Mouse (Mus musculus): ENCODE measurements at regions not wholly inside any gene's neighbourhood (a gene's known extent, or its start where the extent isn't known, plus 50 kb on each side); places are given as distances from the start of the nearest gene placed in this dataset.

GRCm38 (mm10) chr3:115766153-115766552, 51.3 kb upstream of the S1pr1 start:
- TF ChIP-seq TAL1 (IDR thresholded peaks at IDR 0.05; ENCODE audit: low read length) (no peak), GATA1 (IDR thresholded peaks at IDR 0.05; ENCODE audit: low read length) (no peak)
- Histone ChIP-seq H3K4me3 (replicated peaks) (no peak overlapping the region), H3K4me1 (ENCODE audit: control insufficient read depth) (no peaks in the 10 kb centered on the region), H3K36me3 (ENCODE audit: control insufficient read depth) (no peaks in the 10 kb centered on the region), H3K9me3 (ENCODE audit: control insufficient read depth, low read length) (no peaks in the 10 kb centered on the region), H3K27me3 (ENCODE audit: control insufficient read depth) (no peaks in the 10 kb centered on the region)

GRCm38 (mm10) chr3:115768290-115768689, 53.4 kb upstream of the S1pr1 start:
- TF ChIP-seq GATA1 (IDR thresholded peaks at IDR 0.05; ENCODE audit: low read length) (no peak), TAL1 (IDR thresholded peaks at IDR 0.05; ENCODE audit: low read length) (no peak)
- Histone ChIP-seq H3K4me3 (replicated peaks) (no peak overlapping the region), H3K36me3 (ENCODE audit: control insufficient read depth) (no peaks in the 10 kb centered on the region), H3K9me3 (ENCODE audit: control insufficient read depth, low read length) (no peaks in the 10 kb centered on the region), H3K27me3 (ENCODE audit: control insufficient read depth) (no peaks in the 10 kb centered on the region), H3K4me1 (ENCODE audit: control insufficient read depth) (no peaks in the 10 kb centered on the region)

- no peak for TF ChIP-seq GATA1 (IDR thresholded peaks at IDR 0.05; ENCODE audit: low read length)
- TF ChIP-seq TAL1 (IDR thresholded peaks at IDR 0.05; ENCODE audit: low read length): no peak
- H3K36me3 ChIP-seq (ENCODE audit: control insufficient read depth): no peaks in the 10 kb centered on the region
- no peaks in the 10 kb centered on the region for H3K9me3 ChIP-seq (ENCODE audit: control insufficient read depth, low read length)
- H3K4me1 ChIP-seq (ENCODE audit: control insufficient read depth): no peaks in the 10 kb centered on the region
- H3K27me3 ChIP-seq (ENCODE audit: control insufficient read depth): no peaks in the 10 kb centered on the region
- H3K4me3 ChIP-seq (replicated peaks): no peak overlapping the region
These were observed 54.1 kb upstream of the S1pr1 start for GRCm38 (mm10) chr3:115768761-115769530.

- Histone ChIP-seq H3K36me3 (ENCODE audit: control insufficient read depth) (no peaks in the 10 kb centered on the region), H3K27me3 (ENCODE audit: control insufficient read depth) (no peaks in the 10 kb centered on the region), H3K4me1 (ENCODE audit: control insufficient read depth) (no peaks in the 10 kb centered on the region), H3K9me3 (ENCODE audit: control insufficient read depth, low read length) (no peaks in the 10 kb centered on the region), H3K4me3 (replicated peaks) (no peak overlapping the region)
- TF ChIP-seq TAL1 (IDR thresholded peaks at IDR 0.05; ENCODE audit: low read length): no peak
- TF ChIP-seq GATA1 (IDR thresholded peaks at IDR 0.05; ENCODE audit: low read length): no peak
These were observed 57.8 kb upstream of the S1pr1 start for GRCm38 (mm10) chr3:115772676-115773075.

GRCm38 (mm10) chr3:115774321-115774720, 59.4 kb upstream of the S1pr1 start:
- TF ChIP-seq GATA1 (IDR thresholded peaks at IDR 0.05; ENCODE audit: low read length) (no peak), TAL1 (IDR thresholded peaks at IDR 0.05; ENCODE audit: low read length) (no peak)
- Histone ChIP-seq H3K4me1 (ENCODE audit: control insufficient read depth) (no peaks in the 10 kb centered on the region), H3K36me3 (ENCODE audit: control insufficient read depth) (no peaks in the 10 kb centered on the region), H3K9me3 (ENCODE audit: control insufficient read depth, low read length) (no peaks in the 10 kb centered on the region), H3K4me3 (replicated peaks) (no peak overlapping the region), H3K27me3 (ENCODE audit: control insufficient read depth) (no peaks in the 10 kb centered on the region)

GRCm38 (mm10) chr3:115774723-115775122, 59.9 kb upstream of the S1pr1 start:
- H3K9me3 ChIP-seq (ENCODE audit: control insufficient read depth, low read length): no peaks in the 10 kb centered on the region
- H3K4me3 ChIP-seq (replicated peaks): no peak overlapping the region
- TF ChIP-seq GATA1 (IDR thresholded peaks at IDR 0.05; ENCODE audit: low read length) (no peak), TAL1 (IDR thresholded peaks at IDR 0.05; ENCODE audit: low read length) (no peak)
- H3K4me1 ChIP-seq (ENCODE audit: control insufficient read depth): no peaks in the 10 kb centered on the region
- no peaks in the 10 kb centered on the region for H3K36me3 ChIP-seq (ENCODE audit: control insufficient read depth)
- no peaks in the 10 kb centered on the region for H3K27me3 ChIP-seq (ENCODE audit: control insufficient read depth)

- H3K9me3 ChIP-seq (ENCODE audit: control insufficient read depth, low read length): no peaks in the 10 kb centered on the region
- no peaks in the 10 kb centered on the region for H3K4me1 ChIP-seq (ENCODE audit: control insufficient read depth)
- H3K27me3 ChIP-seq (ENCODE audit: control insufficient read depth): no peaks in the 10 kb centered on the region
- no peak overlapping the region for H3K4me3 ChIP-seq (replicated peaks)
- TF ChIP-seq GATA1 (IDR thresholded peaks at IDR 0.05; ENCODE audit: low read length) (no peak), TAL1 (IDR thresholded peaks at IDR 0.05; ENCODE audit: low read length) (no peak)
- no peaks in the 10 kb centered on the region for H3K36me3 ChIP-seq (ENCODE audit: control insufficient read depth)
These were observed 64.4 kb upstream of the S1pr1 start for GRCm38 (mm10) chr3:115779144-115779890.

- TF ChIP-seq GATA1 (IDR thresholded peaks at IDR 0.05; ENCODE audit: low read length) (no peak), TAL1 (IDR thresholded peaks at IDR 0.05; ENCODE audit: low read length) (no peak)
- H3K36me3 ChIP-seq (ENCODE audit: control insufficient read depth): no peaks in the 10 kb centered on the region
These were observed 65.0 kb upstream of the S1pr1 start for GRCm38 (mm10) chr3:115779906-115780305.

GRCm38 (mm10) chr3:115782726-115783125, 67.9 kb upstream of the S1pr1 start:
- Histone ChIP-seq H3K4me1 (ENCODE audit: control insufficient read depth) (no peaks in the 10 kb centered on the region), H3K27me3 (ENCODE audit: control insufficient read depth) (no peaks in the 10 kb centered on the region), H3K9me3 (ENCODE audit: control insufficient read depth, low read length) (no peaks in the 10 kb centered on the region), H3K4me3 (replicated peaks) (no peak overlapping the region), H3K36me3 (ENCODE audit: control insufficient read depth) (no peaks in the 10 kb centered on the region)
- no peak for TF ChIP-seq TAL1 (IDR thresholded peaks at IDR 0.05; ENCODE audit: low read length)

More at GRCm38 (mm10) chr3:115779906-115780305, 65.0 kb upstream of the S1pr1 start:
- Histone ChIP-seq H3K9me3 (ENCODE audit: control insufficient read depth, low read length) (no peaks in the 10 kb centered on the region), H3K4me1 (ENCODE audit: control insufficient read depth) (no peaks in the 10 kb centered on the region), H3K4me3 (replicated peaks) (no peak overlapping the region), H3K27me3 (ENCODE audit: control insufficient read depth) (no peaks in the 10 kb centered on the region)
